Comparison of ENCODE assay signal across 8 mouse cellular contexts in genomic region chr12:80789849-80790694, GRCm38 (mm10). TPM values are rescaled to one million over a fixed set of nuclear protein-coding genes. Genes with fewer than 3 reads are reported as not detected.
DNase-seq lines count a peak whose midpoint lies in the region; ATAC-seq lines count a peak whose summit lies in the region.

TSS of gene Susd6 (plus strand) at chr12:80790510.

- H3K4me3 ChIP-seq in forebrain, embryonic 11.5 days (ENCODE audit: low read depth, low read length): peak within 1 kb of the TSS; percentile 93
- H3K4me3 ChIP-seq in heart, embryonic 16.5 days (ENCODE audit: low read length): peak within 1 kb of the TSS; percentile 93
- H3K4me3 ChIP-seq in liver, embryonic 15.5 days (replicated peaks): peak within 1 kb of the TSS; percentile 97
- peak within 1 kb of the TSS; percentile 90 for H3K4me3 ChIP-seq in neural tube, embryonic 12.5 days

- WGBS in forebrain, embryonic 11.5 days: 3% methylated on average over 55 of the region's 56 CpGs
- whole genome bisulfite sequencing in heart, embryonic 16.5 days: 4% methylated on average over 44 of the region's 56 CpGs
- 4% methylated on average over 56 of the region's 56 CpGs for WGBS in liver, embryonic 15.5 days (ENCODE audit: insufficient replicate concordance)
- 2% methylated on average over 55 of the region's 56 CpGs for WGBS in neural tube, embryonic 12.5 days

- peak within 1 kb of the TSS; percentile 89 for H3K9ac ChIP-seq in forebrain, embryonic 11.5 days (ENCODE audit: low read length)
- peak within 1 kb of the TSS; percentile 88 for H3K9ac ChIP-seq in heart, embryonic 16.5 days (ENCODE audit: low read length)
- peak within 1 kb of the TSS; percentile 99 for H3K9ac ChIP-seq in liver, embryonic 15.5 days
- peak within 1 kb of the TSS; percentile 94 for H3K9ac ChIP-seq in neural tube, embryonic 12.5 days

- no peaks in the 10 kb centered on the region for H3K36me3 ChIP-seq in forebrain, embryonic 11.5 days (ENCODE audit: control insufficient read depth, insufficient read depth, low read length)
- no peaks in the 10 kb centered on the region for H3K36me3 ChIP-seq in heart, embryonic 16.5 days (ENCODE audit: control insufficient read depth, insufficient read depth)
- H3K36me3 ChIP-seq in liver, embryonic 15.5 days (replicated peaks): peaks cover 12% of the 10 kb centered on the region; the same call in 1 of the 2 replicates
- 0 out of 2 replicates have a peak, but pooled peaks cover 4% of the 10 kb centered on the region for H3K36me3 ChIP-seq in neural tube, embryonic 12.5 days

- peak; percentile 97 to 98 for DNase-seq in CD8-positive naive resting alpha-beta T cell, adult 2 months (ENCODE audit: low read depth in 2 of 2, low spot score in 2 of 2)
- DNase-seq in c-Kit-positive CD71-negative TER-119-negative erythroid progenitor cells, embryonic 14.5 days (ENCODE audit: low read depth): peak; percentile 97
- DNase-seq in forebrain, embryonic 11.5 days (ENCODE audit: low spot score): peak; percentile 100
- DNase-seq in kidney, postnatal 36 days: peak; percentile 99 to 100
- peak; percentile 95 for DNase-seq in telencephalon, adult 2 months (ENCODE audit: low read depth, low spot score)

- H3K27ac ChIP-seq in forebrain, embryonic 11.5 days (ENCODE audit: low read depth, low read length): peak within 1 kb of the TSS; percentile 92
- peak within 1 kb of the TSS; percentile 89 for H3K27ac ChIP-seq in heart, embryonic 16.5 days (ENCODE audit: low read length)
- H3K27ac ChIP-seq in liver, embryonic 15.5 days (replicated peaks): peak within 1 kb of the TSS; percentile 98
- peak within 1 kb of the TSS; percentile 97 for H3K27ac ChIP-seq in neural tube, embryonic 12.5 days

- H3K9me3 ChIP-seq in forebrain, embryonic 11.5 days (ENCODE audit: control insufficient read depth, low read length): no peaks in the 10 kb centered on the region
- H3K9me3 ChIP-seq in heart, embryonic 16.5 days (replicated peaks; ENCODE audit: control insufficient read depth, low read length): no peaks in the 10 kb centered on the region
- no peaks in the 10 kb centered on the region for H3K9me3 ChIP-seq in liver, embryonic 15.5 days (replicated peaks)
- no peaks in the 10 kb centered on the region for H3K9me3 ChIP-seq in neural tube, embryonic 12.5 days

- no peaks in the 10 kb centered on the region for H3K27me3 ChIP-seq in forebrain, embryonic 11.5 days (ENCODE audit: control insufficient read depth, insufficient read depth, low read length)
- peaks cover 3% of the 10 kb centered on the region; the same call in 1 of the 2 replicates for H3K27me3 ChIP-seq in heart, embryonic 16.5 days (ENCODE audit: control insufficient read depth, insufficient read depth, low read length)
- no peaks in the 10 kb centered on the region for H3K27me3 ChIP-seq in liver, embryonic 15.5 days
- H3K27me3 ChIP-seq in neural tube, embryonic 12.5 days (replicated peaks): no peaks in the 10 kb centered on the region

- H3K4me1 ChIP-seq in forebrain, embryonic 11.5 days (replicated peaks; ENCODE audit: control insufficient read depth, insufficient read depth, low read length): peaks cover 5% of the 10 kb centered on the region; the same call in 1 of the 2 replicates
- peaks cover 32% of the 10 kb centered on the region for H3K4me1 ChIP-seq in heart, embryonic 16.5 days (ENCODE audit: control insufficient read depth, insufficient read depth, low read length)
- H3K4me1 ChIP-seq in liver, embryonic 15.5 days (replicated peaks): peaks cover 79% of the 10 kb centered on the region
- H3K4me1 ChIP-seq in neural tube, embryonic 12.5 days: peaks cover 16% of the 10 kb centered on the region

- H3K4me2 ChIP-seq in forebrain, embryonic 11.5 days (ENCODE audit: low read depth, low read length, severe bottlenecking): peak within 1 kb of the TSS; percentile 84
- H3K4me2 ChIP-seq in heart, embryonic 16.5 days (ENCODE audit: low read depth, low read length): peak within 1 kb of the TSS; percentile 68
- H3K4me2 ChIP-seq in liver, embryonic 15.5 days: peak within 1 kb of the TSS; percentile 65
- H3K4me2 ChIP-seq in neural tube, embryonic 12.5 days (replicated peaks): peak within 1 kb of the TSS; percentile 70

- ATAC-seq in forebrain, embryonic 11.5 days (replicated peaks; ENCODE audit: low FRiP score): peak; percentile 98
- ATAC-seq in heart, embryonic 16.5 days (replicated peaks; ENCODE audit: extremely low read depth, insufficient read depth, low FRiP score): peak; percentile 97
- ATAC-seq in liver, embryonic 15.5 days (ENCODE audit: insufficient read depth): peak; percentile 97
- ATAC-seq in neural tube, embryonic 12.5 days (ENCODE audit: low FRiP score, low read depth): peak; percentile 97

RNA-seq across cellular contexts. Expression of gene Susd6, which starts in this region (rescaled TPM):
- polyA plus RNA-seq in forebrain, embryonic 11.5 days (2014; fragmentation: Nextera tagmentation; extraction: Ambion mirVana): 19.9 and 21.5 TPM in 2 replicates
- 18.1 and 19.4 TPM in 2 replicates for polyA plus RNA-seq in heart, embryonic 16.5 days (2015; fragmentation: Nextera tagmentation; extraction: Ambion mirVana)
- polyA plus RNA-seq in liver, embryonic 15.5 days (2015; fragmentation: Nextera tagmentation; extraction: Ambion mirVana): 13.7 and 15.8 TPM in 2 replicates
- 18.6 and 19.5 TPM in 2 replicates for polyA plus RNA-seq in neural tube, embryonic 12.5 days (2016; fragmentation: Nextera tagmentation; extraction: Ambion mirVana)

Comparison
In these comparisons a context has a peak if more than half of its experiments do, and no peak if none do; other contexts are left out.
1. Peak in every context shown above with its lines: DNase-seq, ATAC-seq, H3K4me3 ChIP-seq and H3K27ac ChIP-seq.